Mouse (Mus musculus) midbrain, embryonic 11.5 days (tissue): ENCODE results near the gene Alkbh3. TPM values are rescaled to one million over a fixed set of nuclear protein-coding genes. Genes with fewer than 3 reads are reported as not detected.

Experiments
- ATAC-seq: fragments of 200-750 bp; cut with Nextera tagmentation; 2 replicates; pipeline ENCODE4 v1.8.0; 2017; ENCODE audit warnings: moderate TSS enrichment, moderate library complexity; ENCODE audit not compliant: low FRiP score
- DNase-seq: peaks from one replicate; pipeline ENCODE4 v3.0.0; 2015; ENCODE audit warnings: low spot score; ENCODE audit errors: missing footprints
- H3K27ac ChIP-seq: fragments of 300-500 bp; sonication (generic); 2 replicates; pipeline ENCODE4 v1.5.1; 2014; ENCODE audit warnings: low read depth, low read length
- H3K27me3 ChIP-seq: fragments of 300-500 bp; sonication (generic); 2 replicates; pipeline ENCODE4 v1.6.1; 2014; ENCODE audit warnings: mild to moderate bottlenecking, low read length, moderate library complexity, mixed read lengths; ENCODE audit not compliant: control insufficient read depth, insufficient read depth
- H3K36me3 ChIP-seq: fragments of 300-500 bp; sonication (generic); 2 replicates; pipeline ENCODE4 v1.6.1; 2014; ENCODE audit warnings: mild to moderate bottlenecking, low read length, moderate library complexity, mixed read lengths; ENCODE audit not compliant: control insufficient read depth, insufficient read depth
- H3K4me1 ChIP-seq: fragments of 300-500 bp; sonication (generic); 2 replicates; pipeline ENCODE4 v1.6.1; 2014; ENCODE audit warnings: low read length; ENCODE audit not compliant: control insufficient read depth, insufficient read depth
- H3K4me2 ChIP-seq: fragments of 300-500 bp; sonication (generic); 2 replicates; pipeline ENCODE4 v1.6.1; 2014; ENCODE audit warnings: mild to moderate bottlenecking, moderate library complexity
- H3K4me3 ChIP-seq: fragments of 300-500 bp; sonication (generic); 2 replicates; pipeline ENCODE4 v1.5.1; 2014; ENCODE audit warnings: low read depth, low read length
- H3K9ac ChIP-seq: fragments of 300-500 bp; sonication (generic); 2 replicates; pipeline ENCODE4 v1.6.1; 2014; ENCODE audit warnings: low read length
- H3K9me3 ChIP-seq: fragments of 300-500 bp; sonication (generic); 2 replicates; pipeline ENCODE4 v1.6.1; 2016; ENCODE audit warnings: low read length; ENCODE audit not compliant: control insufficient read depth
- WGBS: fragments of 180-500 bp; shearing (Covaris S2); extraction: QIAGEN DNeasy Blood & Tissue Kit; methylation state at CpG from one replicate; pipeline ENCODE4 v1.1.7; 2014; 5-methylcytosine and 5-hydroxymethylcytosine counted together
- polyA plus RNA-seq: library from polyadenylated mRNA; unstranded; fragments of >200 nt; fragmentation: Nextera tagmentation; extraction: Ambion mirVana; gene quantifications from 2 replicates; pipeline ENCODE4 v1.2.1, GENCODE M21; 2014

Gene Alkbh3
- polyA plus RNA-seq, 1 experiment from 2014 or later, result 51.3 TPM

DNA sequence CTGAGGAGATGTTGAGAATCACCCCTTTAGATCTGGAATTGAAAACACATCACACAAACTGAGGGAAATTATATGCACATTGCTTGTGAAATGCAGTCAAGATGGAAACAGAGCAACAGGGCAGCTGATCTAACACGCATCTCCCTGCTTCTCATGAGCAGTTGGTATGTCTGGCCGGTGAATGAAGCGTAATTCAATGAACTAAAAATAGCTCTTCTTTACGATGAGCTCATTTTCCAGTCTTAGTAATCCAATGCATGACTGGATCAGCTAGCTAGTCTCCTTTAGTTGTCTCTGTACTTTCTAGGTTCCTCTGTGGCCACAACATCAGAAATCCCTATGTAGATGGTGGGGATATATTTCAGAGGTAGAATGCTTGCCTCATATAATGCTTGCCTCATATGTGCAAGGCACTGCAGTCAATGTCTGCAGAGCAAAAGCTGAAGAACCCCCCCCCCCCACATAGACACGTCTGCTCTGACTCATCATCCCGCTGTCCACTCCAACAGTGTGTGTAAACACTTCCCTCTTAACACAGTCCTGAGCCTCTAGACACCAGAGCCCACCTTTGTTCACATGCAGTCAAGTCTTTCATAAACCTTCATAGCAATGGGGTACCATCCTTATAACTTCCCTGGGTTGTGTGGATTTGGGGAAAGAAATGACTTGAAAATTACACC, 34.9 kb upstream of the Alkbh3 start:
- 88% methylated on average over 6 of the region's 6 CpGs for WGBS

DNA sequence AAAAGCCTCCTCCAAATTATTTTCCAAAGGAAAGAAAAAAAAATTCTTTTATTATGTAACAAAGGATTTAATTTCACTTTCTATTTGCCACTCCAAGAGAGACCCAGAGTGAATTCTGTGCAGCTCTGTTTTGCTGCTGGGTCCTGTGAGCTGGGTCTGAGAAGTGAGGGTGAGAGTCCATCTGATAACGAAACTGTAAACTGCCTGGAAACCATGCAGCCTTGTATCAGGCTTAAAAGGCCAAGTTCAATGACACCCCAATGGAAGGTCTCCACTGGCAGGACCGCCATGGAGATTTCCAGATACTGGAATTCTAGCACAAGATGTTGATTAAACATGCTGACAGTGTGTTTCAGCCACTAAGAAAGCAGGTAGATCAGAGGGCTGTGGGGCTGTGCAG, 33.6 kb upstream of the Alkbh3 start:
- H3K9ac ChIP-seq, result no peak overlapping the region
- WGBS, result 85% methylated on average over 2 of the region's 2 CpGs
- no peaks in the 10 kb centered on the region for H3K36me3 ChIP-seq
- H3K4me2 ChIP-seq, result no peak overlapping the region
- no peaks in the 10 kb centered on the region for H3K9me3 ChIP-seq
- no peak overlapping the region for H3K27ac ChIP-seq
- no peak overlapping the region for H3K4me3 ChIP-seq
- no peaks in the 10 kb centered on the region for H3K27me3 ChIP-seq
- DNase-seq (no peak), ATAC-seq (no peak)
- H3K4me1 ChIP-seq, result peaks cover 4% of the 10 kb centered on the region; the same call in 1 of the 2 replicates

More for the DNA sequence above, 34.9 kb upstream of the Alkbh3 start:
- Histone ChIP-seq H3K27me3 (no peaks in the 10 kb centered on the region), H3K36me3 (no peaks in the 10 kb centered on the region), H3K4me1 (peaks cover 4% of the 10 kb centered on the region; the same call in 1 of the 2 replicates), H3K4me2 (no peak overlapping the region), H3K9ac (no peak overlapping the region), H3K9me3 (no peaks in the 10 kb centered on the region), H3K4me3 (no peak overlapping the region), H3K27ac (no peak overlapping the region)
- ATAC-seq, result no peak
- no peak for DNase-seq

DNA sequence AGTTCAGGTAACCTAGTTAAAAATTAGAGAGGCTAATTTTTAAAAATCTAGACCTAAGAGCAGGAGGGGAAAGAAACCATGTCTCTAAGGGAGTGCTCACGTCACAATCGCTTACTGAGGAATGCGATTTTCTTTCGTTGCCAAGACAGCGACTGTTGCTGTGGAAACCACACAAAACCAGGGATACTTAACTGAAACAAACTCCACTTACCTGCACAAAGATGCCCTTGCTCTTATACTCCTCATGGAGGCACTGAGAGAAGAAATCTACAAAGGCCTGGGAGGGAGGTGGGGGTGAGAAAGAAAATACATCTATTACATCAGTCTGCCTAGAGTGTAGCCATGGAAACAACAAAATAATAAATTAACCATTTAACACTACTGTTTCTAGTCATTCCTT, 33.1 kb upstream of the Alkbh3 start:
- no peak overlapping the region for H3K4me3 ChIP-seq
- no peak overlapping the region for H3K9ac ChIP-seq
- H3K36me3 ChIP-seq, result no peaks in the 10 kb centered on the region
- no peak overlapping the region for H3K4me2 ChIP-seq
- H3K4me1 ChIP-seq, result peaks cover 4% of the 10 kb centered on the region; the same call in 1 of the 2 replicates
- H3K9me3 ChIP-seq, result no peaks in the 10 kb centered on the region
- ATAC-seq (0 out of 2 replicates have a peak, but pooled peaks have one; percentile 27), DNase-seq (peak; percentile 91)
- no peak overlapping the region for H3K27ac ChIP-seq
- no peaks in the 10 kb centered on the region for H3K27me3 ChIP-seq
- 46% methylated on average over 5 of the region's 5 CpGs for WGBS

DNA sequence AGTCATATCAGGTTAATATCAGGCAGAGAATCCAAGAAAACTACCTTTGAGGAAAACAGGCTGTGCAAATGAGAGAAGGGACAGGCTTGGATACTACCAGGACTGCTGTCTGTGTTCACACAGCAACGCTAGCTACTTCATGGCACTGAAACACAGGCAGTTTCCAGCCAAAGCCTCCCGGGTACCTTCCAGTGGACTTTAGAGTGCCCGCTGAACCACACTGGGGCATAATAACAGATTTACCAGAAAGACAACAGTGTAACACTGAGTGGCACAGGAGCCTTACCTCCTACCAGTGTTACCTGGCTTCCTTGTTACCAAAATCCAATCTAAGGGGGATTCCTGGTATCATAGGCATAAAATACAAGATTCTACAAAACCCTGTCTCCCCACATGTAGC, 31.9 kb upstream of the Alkbh3 start:
- WGBS, result 90% methylated on average over 3 of the region's 3 CpGs
- peaks cover 4% of the 10 kb centered on the region; the same call in 1 of the 2 replicates for H3K4me1 ChIP-seq
- ATAC-seq (no peak), DNase-seq (no peak)
- no peaks in the 10 kb centered on the region for H3K9me3 ChIP-seq
- H3K36me3 ChIP-seq, result no peaks in the 10 kb centered on the region
- H3K27ac ChIP-seq, result no peak overlapping the region
- no peaks in the 10 kb centered on the region for H3K27me3 ChIP-seq
- no peak overlapping the region for H3K9ac ChIP-seq
- no peak overlapping the region for H3K4me3 ChIP-seq
- no peak overlapping the region for H3K4me2 ChIP-seq

DNA sequence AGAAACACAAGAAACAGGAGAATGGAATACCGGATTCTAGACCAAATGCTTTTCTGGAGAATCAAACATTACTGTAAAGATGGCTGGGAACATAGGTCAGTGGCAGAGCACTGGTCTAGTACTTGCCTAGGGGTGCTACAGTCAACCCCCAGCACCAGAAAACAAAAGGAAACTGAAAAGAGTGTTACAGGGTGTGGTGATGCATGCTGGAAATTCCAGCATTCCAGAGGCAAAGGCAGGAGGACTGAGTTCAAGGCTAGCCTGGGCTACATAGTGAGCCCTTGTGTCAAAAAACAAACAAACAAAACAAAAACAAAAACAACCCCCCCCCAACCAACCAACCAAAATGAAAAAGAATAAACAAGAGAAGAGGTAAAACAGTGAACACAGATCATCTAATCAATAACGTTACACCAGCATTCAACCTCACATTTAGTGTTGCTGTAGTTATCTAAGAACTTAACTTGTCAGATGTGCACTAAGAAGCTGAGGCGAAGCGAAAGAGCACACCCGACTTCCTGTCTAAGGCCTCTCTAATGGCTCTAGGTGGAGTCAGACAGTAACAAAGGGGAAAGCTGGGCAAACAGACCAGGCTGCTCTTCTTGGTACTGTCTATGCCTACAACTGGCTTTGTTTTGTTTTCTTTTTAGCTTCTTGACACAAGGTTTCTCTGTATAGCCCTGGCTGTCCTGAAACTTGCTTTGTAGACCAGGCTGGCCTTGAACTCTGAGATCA, 30.0 kb upstream of the Alkbh3 start:
- no peak overlapping the region for H3K27ac ChIP-seq
- no peaks in the 10 kb centered on the region for H3K9me3 ChIP-seq
- no peaks in the 10 kb centered on the region for H3K36me3 ChIP-seq
- no peaks in the 10 kb centered on the region for H3K27me3 ChIP-seq
- ATAC-seq (no peak), DNase-seq (no peak)
- no peak overlapping the region for H3K4me3 ChIP-seq
- no peak overlapping the region for H3K4me2 ChIP-seq
- peaks cover 4% of the 10 kb centered on the region; the same call in 1 of the 2 replicates for H3K4me1 ChIP-seq
- 95% methylated on average over 5 of the region's 5 CpGs for WGBS
- H3K9ac ChIP-seq, result no peak overlapping the region

DNA sequence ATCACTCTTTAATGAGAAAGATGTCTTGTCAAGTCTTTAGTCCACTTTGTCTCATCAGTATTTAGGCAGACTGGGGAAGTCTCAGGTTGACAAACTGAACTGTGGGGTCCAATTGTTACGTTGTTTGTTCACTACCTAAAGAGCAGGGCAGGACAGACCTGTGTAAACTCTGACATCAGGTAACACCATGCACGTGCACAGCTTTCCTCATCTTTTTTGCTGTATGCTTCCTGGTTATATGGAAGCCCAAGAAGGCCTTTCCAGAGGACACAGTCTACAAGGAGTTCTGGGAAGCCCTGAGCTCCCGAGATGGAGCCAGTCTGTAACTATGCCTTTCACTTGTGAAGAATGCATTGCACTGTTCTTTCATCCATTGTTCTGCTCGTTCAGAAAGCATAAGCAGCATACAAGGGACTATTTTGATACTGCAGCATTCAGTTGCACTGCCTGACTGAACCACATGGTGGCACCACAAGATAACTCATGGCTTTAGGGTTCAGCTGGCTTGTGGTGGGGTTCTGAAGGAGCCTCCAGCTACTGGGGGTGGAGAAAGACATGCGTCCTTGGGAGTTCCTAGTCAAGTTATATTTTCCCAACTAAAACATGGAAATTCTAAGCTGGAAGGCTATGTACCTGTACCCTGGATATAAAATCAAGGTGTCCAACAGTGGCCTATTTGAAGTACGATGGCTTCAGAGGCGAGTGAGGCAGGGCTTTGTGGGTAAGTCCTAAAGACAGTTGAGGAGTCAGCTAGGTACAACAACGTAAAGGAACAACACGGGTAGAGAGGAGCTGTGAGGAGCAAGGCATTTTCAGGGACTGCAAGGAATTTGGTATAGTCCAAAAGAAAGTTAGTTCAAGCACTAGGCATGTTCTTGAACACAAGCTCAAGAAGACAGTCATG, 25.1 kb upstream of the Alkbh3 start:
- WGBS, result 74% methylated on average over 9 of the region's 9 CpGs
- Histone ChIP-seq H3K4me1 (no peaks in the 10 kb centered on the region), H3K27ac (no peak overlapping the region), H3K9me3 (no peaks in the 10 kb centered on the region), H3K27me3 (no peaks in the 10 kb centered on the region), H3K4me2 (no peak overlapping the region), H3K4me3 (no peak overlapping the region), H3K9ac (no peak overlapping the region), H3K36me3 (no peaks in the 10 kb centered on the region; the same call in 1 of the 2 replicates)
- DNase-seq, result peak; percentile 94
- peak; percentile 61 for ATAC-seq

DNA sequence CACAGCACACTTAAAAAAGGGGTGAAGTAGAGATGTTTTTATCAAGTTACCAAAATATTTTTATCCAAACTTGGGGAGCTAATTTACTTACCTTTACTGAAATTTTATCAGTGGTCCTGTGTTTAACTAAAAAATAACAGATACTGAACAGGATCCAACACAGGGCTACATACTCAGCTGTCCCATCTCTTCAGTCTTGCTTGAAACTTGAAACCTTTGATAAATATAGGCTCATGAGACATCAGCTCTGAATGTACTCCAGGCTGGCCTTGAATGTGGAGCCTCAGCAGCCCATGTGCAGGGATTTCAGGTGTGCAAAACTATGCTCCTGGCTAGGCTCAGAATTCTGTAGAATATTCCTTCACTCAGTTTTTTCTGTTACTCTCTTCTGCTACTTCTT, 20.0 kb upstream of the Alkbh3 start:
- no peak overlapping the region for H3K4me2 ChIP-seq
- no peaks in the 10 kb centered on the region for H3K27me3 ChIP-seq
- no peaks in the 10 kb centered on the region for H3K9me3 ChIP-seq
- H3K9ac ChIP-seq, result no peak overlapping the region
- DNase-seq (no peak), ATAC-seq (no peak)
- no peak overlapping the region for H3K4me3 ChIP-seq
- no peaks in the 10 kb centered on the region for H3K4me1 ChIP-seq
- H3K27ac ChIP-seq, result no peak overlapping the region
- H3K36me3 ChIP-seq, result no peaks in the 10 kb centered on the region; the same call in 1 of the 2 replicates

DNA sequence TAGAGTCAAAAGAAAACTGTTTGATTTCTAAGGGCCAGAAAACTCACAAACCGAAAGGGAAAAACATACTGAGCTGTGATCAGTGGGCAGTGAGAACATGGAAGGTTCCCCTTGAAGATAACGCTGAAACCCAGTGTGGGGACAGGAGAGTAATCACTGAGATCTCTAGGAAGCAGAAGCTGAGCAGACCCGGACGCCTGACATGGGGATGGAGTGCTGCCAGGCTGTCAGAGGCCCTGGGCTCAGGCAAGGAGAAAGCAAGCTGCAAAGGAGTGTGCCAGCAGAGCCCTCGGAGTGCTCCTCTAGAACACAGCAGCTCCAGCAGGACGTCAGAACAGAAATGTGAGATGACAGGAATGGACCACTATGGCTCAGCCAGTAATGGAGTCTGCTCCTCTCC, 14.0 kb upstream of the Alkbh3 start:
- H3K36me3 ChIP-seq, result no peaks in the 10 kb centered on the region
- no peak overlapping the region for H3K9ac ChIP-seq
- H3K4me2 ChIP-seq, result no peak overlapping the region
- H3K4me1 ChIP-seq, result no peaks in the 10 kb centered on the region
- whole genome bisulfite sequencing, result 50% methylated on average over 6 of the region's 6 CpGs
- H3K9me3 ChIP-seq, result no peaks in the 10 kb centered on the region
- DNase-seq (no peak), ATAC-seq (no peak)
- H3K27me3 ChIP-seq, result no peaks in the 10 kb centered on the region
- H3K27ac ChIP-seq, result no peak overlapping the region
- no peak overlapping the region for H3K4me3 ChIP-seq
